ENCODE assay signal across 8 mouse cellular contexts in the genomic region with DNA sequence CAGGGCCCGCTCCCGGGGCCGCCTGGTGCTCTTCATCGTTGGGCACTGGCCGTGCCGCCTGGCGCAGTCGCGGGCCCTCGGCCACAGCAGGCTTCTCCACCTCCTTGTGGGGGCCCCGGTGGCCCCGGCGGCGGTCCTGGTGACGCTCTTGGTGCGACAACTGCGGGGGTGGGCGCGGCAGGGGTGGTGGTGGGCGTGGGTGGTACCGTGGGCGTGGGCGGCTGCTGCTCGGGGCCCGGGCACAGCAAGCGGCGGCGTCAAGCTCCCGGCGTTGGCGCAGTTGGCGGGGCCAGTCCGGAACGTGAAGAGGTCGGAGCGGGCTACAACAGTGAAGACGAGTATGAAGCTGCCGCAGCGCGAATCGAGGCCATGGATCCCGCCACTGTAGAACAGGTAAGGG. TPM values are rescaled to one million over a fixed set of nuclear protein-coding genes. Genes with fewer than 3 reads are reported as not detected.
DNase-seq lines count a peak whose midpoint lies in the region; ATAC-seq lines count a peak whose summit lies in the region.

No protein-coding gene starts in this region.

- no peak for ATAC-seq in embryonic facial prominence, embryonic 11.5 days (replicated peaks; ENCODE audit: insufficient number of reproducible peaks, low FRiP score, low TSS enrichment, low read depth)
- ATAC-seq in hindbrain, embryonic 13.5 days (ENCODE audit: low FRiP score), result no peak
- no peak for ATAC-seq in liver, embryonic 15.5 days (ENCODE audit: insufficient read depth)

- peak overlapping the region; percentile 85 for H3K4me3 ChIP-seq in embryonic facial prominence, embryonic 11.5 days (ENCODE audit: low read depth, low read length)
- peak overlapping the region; percentile 74 for H3K4me3 ChIP-seq in hindbrain, embryonic 13.5 days
- H3K4me3 ChIP-seq in liver, embryonic 15.5 days (replicated peaks), result peak overlapping the region; percentile 81

- DNase-seq in gastrocnemius, adult 18-20 months (ENCODE audit: low spot score), result peak; percentile 2
- DNase-seq in gastrocnemius, adult 8-10 months (ENCODE audit: low spot score in 2 of 2), result no peak
- DNase-seq in CD4-positive helper T cell, adult 2 months (ENCODE audit: low read depth, low spot score), result peak; percentile 56
- DNase-seq in embryonic facial prominence, embryonic 11.5 days (ENCODE audit: low spot score), result no peak
- DNase-seq in spleen, postnatal 10 days (ENCODE audit: low spot score in 2 of 2), result peak; percentile 37 to 61
- no peak for DNase-seq in adipocyte (ENCODE audit: low spot score)

- WGBS in embryonic facial prominence, embryonic 11.5 days, result 11% methylated on average over 30 of the region's 42 CpGs
- WGBS in hindbrain, embryonic 13.5 days, result 21% methylated on average over 32 of the region's 42 CpGs
- 25% methylated on average over 42 of the region's 42 CpGs for WGBS in liver, embryonic 15.5 days (ENCODE audit: insufficient replicate concordance)

- 0 out of 2 replicates have a peak overlapping the region, but pooled peaks have one; percentile 62 for H3K27ac ChIP-seq in embryonic facial prominence, embryonic 11.5 days (replicated peaks; ENCODE audit: low read depth, low read length)
- peak overlapping the region; percentile 90 for H3K27ac ChIP-seq in hindbrain, embryonic 13.5 days
- H3K27ac ChIP-seq in liver, embryonic 15.5 days (replicated peaks), result peak overlapping the region; percentile 96

- H3K27me3 ChIP-seq in embryonic facial prominence, embryonic 11.5 days (ENCODE audit: control insufficient read depth, insufficient read depth, low read length), result no peaks in the 10 kb centered on the region
- H3K27me3 ChIP-seq in hindbrain, embryonic 13.5 days, result no peaks in the 10 kb centered on the region
- no peaks in the 10 kb centered on the region for H3K27me3 ChIP-seq in liver, embryonic 15.5 days

- peak overlapping the region; percentile 80 for H3K9ac ChIP-seq in embryonic facial prominence, embryonic 11.5 days (replicated peaks; ENCODE audit: low read length)
- H3K9ac ChIP-seq in hindbrain, embryonic 13.5 days, result peak overlapping the region; percentile 87
- H3K9ac ChIP-seq in liver, embryonic 15.5 days, result peak overlapping the region; percentile 88

- no peaks in the 10 kb centered on the region for H3K36me3 ChIP-seq in embryonic facial prominence, embryonic 11.5 days (replicated peaks; ENCODE audit: control insufficient read depth, insufficient read depth, low read depth, low read length)
- no peaks in the 10 kb centered on the region for H3K36me3 ChIP-seq in hindbrain, embryonic 13.5 days
- peaks cover 33% of the 10 kb centered on the region for H3K36me3 ChIP-seq in liver, embryonic 15.5 days (replicated peaks)

- H3K9me3 ChIP-seq in embryonic facial prominence, embryonic 11.5 days (replicated peaks; ENCODE audit: control insufficient read depth, low read length), result no peaks in the 10 kb centered on the region
- no peaks in the 10 kb centered on the region for H3K9me3 ChIP-seq in hindbrain, embryonic 13.5 days
- H3K9me3 ChIP-seq in liver, embryonic 15.5 days (replicated peaks), result no peaks in the 10 kb centered on the region

- H3K4me1 ChIP-seq in embryonic facial prominence, embryonic 11.5 days (ENCODE audit: control insufficient read depth, insufficient read depth, low read length), result no peaks in the 10 kb centered on the region
- peaks cover 29% of the 10 kb centered on the region for H3K4me1 ChIP-seq in hindbrain, embryonic 13.5 days (replicated peaks)
- H3K4me1 ChIP-seq in liver, embryonic 15.5 days (replicated peaks), result peaks cover 62% of the 10 kb centered on the region

- peak overlapping the region; percentile 47 for H3K4me2 ChIP-seq in embryonic facial prominence, embryonic 11.5 days (ENCODE audit: low read depth, low read length)
- H3K4me2 ChIP-seq in hindbrain, embryonic 13.5 days, result peak overlapping the region; percentile 74
- peak overlapping the region; percentile 65 for H3K4me2 ChIP-seq in liver, embryonic 15.5 days

RNA-seq across cellular contexts. Expression of a gene that starts 1.2 kb away (rescaled TPM):
- total RNA-seq in gastrocnemius, adult 18-20 months (2021), result 10 to 100 TPM; 14.6 to 17.1 TPM
- total RNA-seq in gastrocnemius, adult 8-10 months (2022), result 10 to 100 TPM; 13.8 to 17.8 (median 15.6) TPM
- polyA plus RNA-seq in embryonic facial prominence, embryonic 11.5 days (2014; fragmentation: Nextera tagmentation; extraction: Ambion mirVana), result 36.4 and 37.1 TPM in 2 replicates
- 44.2 and 48.3 TPM in 2 replicates for polyA plus RNA-seq in hindbrain, embryonic 13.5 days (2015; fragmentation: Nextera tagmentation; extraction: Ambion mirVana)
- 44.9 and 54.4 TPM in 2 replicates for polyA plus RNA-seq in liver, embryonic 15.5 days (2015; fragmentation: Nextera tagmentation; extraction: Ambion mirVana)

RNA-seq across cellular contexts. Expression of a gene that starts 20.2 kb away (rescaled TPM):
- under 1 TPM in 1 of 2 experiments, not detected in 1; 0.12 TPM for total RNA-seq in gastrocnemius, adult 18-20 months (2021)
- under 1 TPM; 0.05 to 0.16 (median 0.12) TPM for total RNA-seq in gastrocnemius, adult 8-10 months (2022)
- polyA plus RNA-seq in embryonic facial prominence, embryonic 11.5 days (2014; fragmentation: Nextera tagmentation; extraction: Ambion mirVana), result 0.86 and 1.2 TPM in 2 replicates
- 2.5 and 3.0 TPM in 2 replicates for polyA plus RNA-seq in hindbrain, embryonic 13.5 days (2015; fragmentation: Nextera tagmentation; extraction: Ambion mirVana)
- polyA plus RNA-seq in liver, embryonic 15.5 days (2015; fragmentation: Nextera tagmentation; extraction: Ambion mirVana), result 0.18 and 0.37 TPM in 2 replicates

RNA-seq across cellular contexts. Expression of a gene that starts 35.7 kb away (rescaled TPM):
- 1 to 10 TPM; 1.5 to 1.9 TPM for total RNA-seq in gastrocnemius, adult 18-20 months (2021)
- 1 to 10 TPM; 1.1 to 3.3 (median 1.7) TPM for total RNA-seq in gastrocnemius, adult 8-10 months (2022)
- polyA plus RNA-seq in embryonic facial prominence, embryonic 11.5 days (2014; fragmentation: Nextera tagmentation; extraction: Ambion mirVana), result 4.9 and 6.4 TPM in 2 replicates
- polyA plus RNA-seq in hindbrain, embryonic 13.5 days (2015; fragmentation: Nextera tagmentation; extraction: Ambion mirVana), result 16.0 and 18.7 TPM in 2 replicates
- polyA plus RNA-seq in liver, embryonic 15.5 days (2015; fragmentation: Nextera tagmentation; extraction: Ambion mirVana), result 3.5 TPM in 2 replicates

RNA-seq across cellular contexts. Expression of a gene that starts 41.5 kb away (rescaled TPM):
- total RNA-seq in gastrocnemius, adult 18-20 months (2021), result 1 to 10 TPM; 7.7 to 9.5 TPM
- 10 to 100 TPM in 2 of 4 experiments, 1 to 10 TPM in 2; 8.5 to 11.3 (median 10.2) TPM for total RNA-seq in gastrocnemius, adult 8-10 months (2022)
- 6.8 and 12.1 TPM in 2 replicates for polyA plus RNA-seq in embryonic facial prominence, embryonic 11.5 days (2014; fragmentation: Nextera tagmentation; extraction: Ambion mirVana)
- 40.9 and 42.3 TPM in 2 replicates for polyA plus RNA-seq in hindbrain, embryonic 13.5 days (2015; fragmentation: Nextera tagmentation; extraction: Ambion mirVana)
- 14.3 and 17.5 TPM in 2 replicates for polyA plus RNA-seq in liver, embryonic 15.5 days (2015; fragmentation: Nextera tagmentation; extraction: Ambion mirVana)

RNA-seq across cellular contexts. Expression of a gene that starts 52.8 kb away (rescaled TPM):
- 10 to 100 TPM; 16.7 to 19.5 TPM for total RNA-seq in gastrocnemius, adult 18-20 months (2021)
- total RNA-seq in gastrocnemius, adult 8-10 months (2022), result 10 to 100 TPM; 15.5 to 19.4 (median 16.1) TPM
- polyA plus RNA-seq in embryonic facial prominence, embryonic 11.5 days (2014; fragmentation: Nextera tagmentation; extraction: Ambion mirVana), result 35.6 and 35.9 TPM in 2 replicates
- 73.9 and 77.7 TPM in 2 replicates for polyA plus RNA-seq in hindbrain, embryonic 13.5 days (2015; fragmentation: Nextera tagmentation; extraction: Ambion mirVana)
- 25.5 and 27.4 TPM in 2 replicates for polyA plus RNA-seq in liver, embryonic 15.5 days (2015; fragmentation: Nextera tagmentation; extraction: Ambion mirVana)

Comparison
In these comparisons a context has a peak if more than half of its experiments do, and no peak if none do; other contexts are left out.
1. DNase-seq: peak in gastrocnemius, adult 18-20 months (single experiment), CD4-positive helper T cell, adult 2 months (single experiment) and spleen, postnatal 10 days (2 of 2); none in gastrocnemius, adult 8-10 months (0 of 2), embryonic facial prominence, embryonic 11.5 days (single experiment) and adipocyte (single experiment).
2. Peak in every context shown above with its lines, with median percentiles within 50 percentile points of each other: H3K27ac ChIP-seq, H3K4me2 ChIP-seq, H3K4me3 ChIP-seq and H3K9ac ChIP-seq.